Mouse (Mus musculus): ENCODE results near the gene Pdia4. TPM values are rescaled to one million over a fixed set of nuclear protein-coding genes. Genes with fewer than 3 reads are reported as not detected.

The Pdia4 gene
- polyA plus RNA-seq, 1 experiment, result not detected

- Histone ChIP-seq H3K4me1 (ENCODE audit: control insufficient read depth, insufficient read depth, low read length) (no peaks in the 10 kb centered on the region), H3K4me3 (ENCODE audit: insufficient read depth, low read depth, low read length) (no peak overlapping the region), H3K27ac (ENCODE audit: insufficient read depth, low read depth, low read length) (no peak overlapping the region)
- 90% methylated on average over 23 of the region's 23 CpGs for WGBS
- no peak for TF ChIP-seq CTCF (IDR thresholded peaks at IDR 0.05; ENCODE audit: insufficient read depth, low read depth, low read length)
- no peak for TF ChIP-seq POLR2A (IDR thresholded peaks at IDR 0.05; ENCODE audit: insufficient read depth, low read depth, low read length)
Observed at GRCm38 (mm10) chr6:47819626-47820325, 6.5 kb upstream of the Pdia4 start.

GRCm38 (mm10) chr6:47818721-47819120 is 5.5 kb upstream of the Pdia4 start:
- WGBS, result 93% methylated on average over 8 of the region's 8 CpGs
- Histone ChIP-seq H3K27ac (ENCODE audit: insufficient read depth, low read depth, low read length) (no peak overlapping the region), H3K4me3 (ENCODE audit: insufficient read depth, low read depth, low read length) (no peak overlapping the region), H3K4me1 (ENCODE audit: control insufficient read depth, insufficient read depth, low read length) (no peaks in the 10 kb centered on the region)
- no peak for TF ChIP-seq CTCF (IDR thresholded peaks at IDR 0.05; ENCODE audit: insufficient read depth, low read depth, low read length)
- TF ChIP-seq POLR2A (IDR thresholded peaks at IDR 0.05; ENCODE audit: insufficient read depth, low read depth, low read length), result no peak

- Histone ChIP-seq H3K4me1 (ENCODE audit: control insufficient read depth, insufficient read depth, low read length) (no peaks in the 10 kb centered on the region), H3K4me3 (ENCODE audit: insufficient read depth, low read depth, low read length) (no peak overlapping the region), H3K27ac (ENCODE audit: insufficient read depth, low read depth, low read length) (no peak overlapping the region)
- no peak for TF ChIP-seq POLR2A (IDR thresholded peaks at IDR 0.05; ENCODE audit: insufficient read depth, low read depth, low read length)
- no peak for TF ChIP-seq CTCF (IDR thresholded peaks at IDR 0.05; ENCODE audit: insufficient read depth, low read depth, low read length)
- 86% methylated on average over 1 of the region's 1 CpGs for WGBS
Observed at GRCm38 (mm10) chr6:47816151-47816550, 2.9 kb upstream of the Pdia4 start.

- H3K4me3 ChIP-seq (ENCODE audit: insufficient read depth, low read depth, low read length), result peak overlapping the region; percentile 73
- WGBS, result 1% methylated on average over 17 of the region's 17 CpGs
- H3K27ac ChIP-seq (ENCODE audit: insufficient read depth, low read depth, low read length), result 0 out of 2 replicates have a peak overlapping the region, but pooled peaks have one; percentile 5
- H3K4me1 ChIP-seq (ENCODE audit: control insufficient read depth, insufficient read depth, low read length), result no peaks in the 10 kb centered on the region
- TF ChIP-seq CTCF (IDR thresholded peaks at IDR 0.05; ENCODE audit: insufficient read depth, low read depth, low read length) (no peak), POLR2A (IDR thresholded peaks at IDR 0.05; ENCODE audit: insufficient read depth, low read depth, low read length) (no peak)
Observed at GRCm38 (mm10) chr6:47812271-47812915, 837 bp downstream of the Pdia4 start.

- H3K4me1 ChIP-seq (ENCODE audit: control insufficient read depth, insufficient read depth, low read length), result no peaks in the 10 kb centered on the region
- no peak overlapping the region for H3K27ac ChIP-seq (ENCODE audit: insufficient read depth, low read depth, low read length)
- 42% methylated on average over 5 of the region's 5 CpGs for WGBS
- H3K4me3 ChIP-seq (ENCODE audit: insufficient read depth, low read depth, low read length), result no peak overlapping the region
- TF ChIP-seq POLR2A (IDR thresholded peaks at IDR 0.05; ENCODE audit: insufficient read depth, low read depth, low read length), result no peak
- TF ChIP-seq CTCF (IDR thresholded peaks at IDR 0.05; ENCODE audit: insufficient read depth, low read depth, low read length), result no peak
Observed at GRCm38 (mm10) chr6:47811324-47811723, 1.9 kb downstream of the Pdia4 start.

GRCm38 (mm10) chr6:47810181-47810580 is 3.0 kb downstream of the Pdia4 start:
- no peak overlapping the region for H3K27ac ChIP-seq (ENCODE audit: insufficient read depth, low read depth, low read length)
- 68% methylated on average over 2 of the region's 2 CpGs for WGBS
- H3K4me3 ChIP-seq (ENCODE audit: insufficient read depth, low read depth, low read length), result no peak overlapping the region
- TF ChIP-seq POLR2A (IDR thresholded peaks at IDR 0.05; ENCODE audit: insufficient read depth, low read depth, low read length) (no peak), CTCF (IDR thresholded peaks at IDR 0.05; ENCODE audit: insufficient read depth, low read depth, low read length) (no peak)
- H3K4me1 ChIP-seq (ENCODE audit: control insufficient read depth, insufficient read depth, low read length), result no peaks in the 10 kb centered on the region

GRCm38 (mm10) chr6:47809053-47809452 is 4.2 kb downstream of the Pdia4 start:
- Histone ChIP-seq H3K4me1 (ENCODE audit: control insufficient read depth, insufficient read depth, low read length) (no peaks in the 10 kb centered on the region), H3K27ac (ENCODE audit: insufficient read depth, low read depth, low read length) (no peak overlapping the region), H3K4me3 (ENCODE audit: insufficient read depth, low read depth, low read length) (no peak overlapping the region)
- 22% methylated on average over 4 of the region's 4 CpGs for WGBS
- TF ChIP-seq POLR2A (IDR thresholded peaks at IDR 0.05; ENCODE audit: insufficient read depth, low read depth, low read length) (no peak), CTCF (IDR thresholded peaks at IDR 0.05; ENCODE audit: insufficient read depth, low read depth, low read length) (no peak)

GRCm38 (mm10) chr6:47808545-47808944 is 4.7 kb downstream of the Pdia4 start:
- Histone ChIP-seq H3K27ac (ENCODE audit: insufficient read depth, low read depth, low read length) (no peak overlapping the region; the same call in 1 of the 2 replicates), H3K4me1 (ENCODE audit: control insufficient read depth, insufficient read depth, low read length) (no peaks in the 10 kb centered on the region), H3K4me3 (ENCODE audit: insufficient read depth, low read depth, low read length) (no peak overlapping the region)
- WGBS, result 72% methylated on average over 5 of the region's 5 CpGs
- TF ChIP-seq POLR2A (IDR thresholded peaks at IDR 0.05; ENCODE audit: insufficient read depth, low read depth, low read length) (no peak), CTCF (IDR thresholded peaks at IDR 0.05; ENCODE audit: insufficient read depth, low read depth, low read length) (no peak)

- WGBS, result 57% methylated on average over 2 of the region's 2 CpGs
- no peak overlapping the region for H3K4me3 ChIP-seq (ENCODE audit: insufficient read depth, low read depth, low read length)
- no peak overlapping the region for H3K27ac ChIP-seq (ENCODE audit: insufficient read depth, low read depth, low read length)
- H3K4me1 ChIP-seq (ENCODE audit: control insufficient read depth, insufficient read depth, low read length), result no peaks in the 10 kb centered on the region
- no peak for TF ChIP-seq CTCF (IDR thresholded peaks at IDR 0.05; ENCODE audit: insufficient read depth, low read depth, low read length)
Observed at GRCm38 (mm10) chr6:47807419-47807818, 5.8 kb downstream of the Pdia4 start.

Data from olfactory bulb, adult 2 months (tissue).